Mouse (Mus musculus): ENCODE results near the gene Rint1. TPM values are rescaled to one million over a fixed set of nuclear protein-coding genes. Genes with fewer than 3 reads are reported as not detected.
"Not testable (repeated sequence)": the region's sequence is repeated elsewhere in the genome, so short reads cannot be mapped to it uniquely, and the experiment has no call there.

Rint1 gene
- polyA plus RNA-seq, 1 experiment from 2014 or later, result 30.0 TPM

GRCm38 (mm10) chr5:23830897-23831752 is 43.6 kb downstream of the Rint1 start:
- 0 out of 2 replicates have a peak overlapping the region, but pooled peaks have one; percentile 6 for H3K4me3 ChIP-seq (ENCODE audit: low read depth, low read length)
- 34% methylated on average over 58 of the region's 58 CpGs for WGBS

GRCm38 (mm10) chr5:23835691-23836090 is 48.2 kb downstream of the Rint1 start:
- 44% methylated on average over 1 of the region's 1 CpGs for WGBS
- not testable (repeated sequence) for H3K4me3 ChIP-seq (ENCODE audit: low read depth, low read length); ATAC-seq (ENCODE audit: low FRiP score, low TSS enrichment); DNase-seq (ENCODE audit: low spot score); H3K27me3 ChIP-seq (ENCODE audit: control insufficient read depth, insufficient read depth, low read length); H3K4me2 ChIP-seq (replicated peaks; ENCODE audit: low read depth); H3K9ac ChIP-seq (ENCODE audit: low read length); H3K36me3 ChIP-seq (ENCODE audit: control insufficient read depth, insufficient read depth, low read length); H3K4me1 ChIP-seq (replicated peaks; ENCODE audit: control insufficient read depth, insufficient read depth); H3K27ac ChIP-seq (replicated peaks); H3K9me3 ChIP-seq (ENCODE audit: control insufficient read depth, low read length)

More at GRCm38 (mm10) chr5:23830897-23831752, 43.6 kb downstream of the Rint1 start:
- H3K36me3 ChIP-seq (ENCODE audit: control insufficient read depth, insufficient read depth, low read length), result no peaks in the 10 kb centered on the region
- H3K27ac ChIP-seq (replicated peaks), result no peak overlapping the region
- ATAC-seq (ENCODE audit: low FRiP score, low TSS enrichment) (no peak), DNase-seq (ENCODE audit: low spot score) (peak; percentile 30)
- no peak overlapping the region for H3K9ac ChIP-seq (ENCODE audit: low read length)
- H3K4me1 ChIP-seq (replicated peaks; ENCODE audit: control insufficient read depth, insufficient read depth), result no peaks in the 10 kb centered on the region
- no peaks in the 10 kb centered on the region for H3K9me3 ChIP-seq (ENCODE audit: control insufficient read depth, low read length)
- H3K4me2 ChIP-seq (replicated peaks; ENCODE audit: low read depth), result peak overlapping the region; percentile 31
- no peak for TF ChIP-seq CTCF (IDR thresholded peaks at IDR 0.05; ENCODE audit: low read depth)
- TF ChIP-seq EP300 (optimal IDR thresholded peaks at IDR 0.05), result no peak
- no peaks in the 10 kb centered on the region for H3K27me3 ChIP-seq (ENCODE audit: control insufficient read depth, insufficient read depth, low read length)

- DNase-seq (ENCODE audit: low spot score) (no peak), ATAC-seq (ENCODE audit: low FRiP score, low TSS enrichment) (no peak)
- no peaks in the 10 kb centered on the region for H3K9me3 ChIP-seq (ENCODE audit: control insufficient read depth, low read length)
- WGBS, result 81% methylated on average over 7 of the region's 7 CpGs
- no peak overlapping the region for H3K27ac ChIP-seq (replicated peaks)
- no peak overlapping the region for H3K4me3 ChIP-seq (ENCODE audit: low read depth, low read length)
- H3K4me2 ChIP-seq (replicated peaks; ENCODE audit: low read depth), result no peak overlapping the region
- H3K36me3 ChIP-seq (ENCODE audit: control insufficient read depth, insufficient read depth, low read length), result no peaks in the 10 kb centered on the region
- H3K27me3 ChIP-seq (ENCODE audit: control insufficient read depth, insufficient read depth, low read length), result no peaks in the 10 kb centered on the region
- no peak overlapping the region for H3K9ac ChIP-seq (ENCODE audit: low read length)
- TF ChIP-seq EP300 (optimal IDR thresholded peaks at IDR 0.05) (no peak), CTCF (IDR thresholded peaks at IDR 0.05; ENCODE audit: low read depth) (no peak)
- H3K4me1 ChIP-seq (replicated peaks; ENCODE audit: control insufficient read depth, insufficient read depth), result no peaks in the 10 kb centered on the region
These were observed 50.6 kb downstream of the Rint1 start for GRCm38 (mm10) chr5:23838158-23838557.

- no peaks in the 10 kb centered on the region for H3K9me3 ChIP-seq (ENCODE audit: control insufficient read depth, low read length)
- peak within 1 kb of the TSS; percentile 87 for H3K27ac ChIP-seq (replicated peaks)
- DNase-seq (ENCODE audit: low spot score), result peak; percentile 97
- peak within 1 kb of the TSS; percentile 68 for H3K4me3 ChIP-seq (ENCODE audit: low read depth, low read length)
- H3K27me3 ChIP-seq (ENCODE audit: control insufficient read depth, insufficient read depth, low read length), result no peaks in the 10 kb centered on the region
- ATAC-seq (ENCODE audit: low FRiP score, low TSS enrichment), result peak; percentile 97
- no peaks in the 10 kb centered on the region for H3K4me1 ChIP-seq (replicated peaks; ENCODE audit: control insufficient read depth, insufficient read depth)
- H3K36me3 ChIP-seq (ENCODE audit: control insufficient read depth, insufficient read depth, low read length), result no peaks in the 10 kb centered on the region
- WGBS, result under 1% methylated on average over 44 of the region's 44 CpGs
- TF ChIP-seq CTCF (IDR thresholded peaks at IDR 0.05; ENCODE audit: low read depth), result peak; percentile 54
- TF ChIP-seq EP300 (optimal IDR thresholded peaks at IDR 0.05), result no peak
- H3K9ac ChIP-seq (ENCODE audit: low read length), result peak within 1 kb of the TSS; percentile 68
- H3K4me2 ChIP-seq (replicated peaks; ENCODE audit: low read depth), result peak within 1 kb of the TSS; percentile 58
These were observed 56.4 kb downstream of the Rint1 start, which contains the start of gene Tomm7 for GRCm38 (mm10) chr5:23843674-23844530. TSS of gene Tomm7 (minus strand) at chr5:23844161.

GRCm38 (mm10) chr5:23844531-23844841 is 57.0 kb downstream of the Rint1 start:
- 14% methylated on average over 7 of the region's 7 CpGs for WGBS
- no peaks in the 10 kb centered on the region for H3K4me1 ChIP-seq (replicated peaks; ENCODE audit: control insufficient read depth, insufficient read depth)

More at GRCm38 (mm10) chr5:23844531-23844841, 57.0 kb downstream of the Rint1 start:
- DNase-seq (ENCODE audit: low spot score) (peak; percentile 47), ATAC-seq (ENCODE audit: low FRiP score, low TSS enrichment) (peak; percentile 30)
- TF ChIP-seq EP300 (optimal IDR thresholded peaks at IDR 0.05) (no peak), CTCF (IDR thresholded peaks at IDR 0.05; ENCODE audit: low read depth) (no peak)
- peak overlapping the region; percentile 68 for H3K4me3 ChIP-seq (ENCODE audit: low read depth, low read length)
- peak overlapping the region; percentile 64 for H3K9ac ChIP-seq (ENCODE audit: low read length)
- H3K27me3 ChIP-seq (ENCODE audit: control insufficient read depth, insufficient read depth, low read length), result no peaks in the 10 kb centered on the region
- peak overlapping the region; percentile 87 for H3K27ac ChIP-seq (replicated peaks)
- H3K36me3 ChIP-seq (ENCODE audit: control insufficient read depth, insufficient read depth, low read length), result no peaks in the 10 kb centered on the region
- no peaks in the 10 kb centered on the region for H3K9me3 ChIP-seq (ENCODE audit: control insufficient read depth, low read length)
- peak overlapping the region; percentile 55 for H3K4me2 ChIP-seq (replicated peaks; ENCODE audit: low read depth)

Measured in stomach, postnatal 0 days (tissue).